Mouse (Mus musculus) forebrain, embryonic 13.5 days (tissue): Measurements from ENCODE around the gene Gm36079. TPM values are rescaled to one million over a fixed set of nuclear protein-coding genes. Genes with fewer than 3 reads are reported as not detected.
A peak's percentile ranks its signal among the peaks of the same experiment; 100 is the strongest.
"Not testable (repeated sequence)": the region's sequence is repeated elsewhere in the genome, so short reads cannot be mapped to it uniquely, and the experiment has no call there.

ENCODE experiments used
- ATAC-seq: fragments of 200-750 bp; cut with Nextera tagmentation; 2 replicates; pipeline ENCODE4 v1.8.0; 2017
- H3K27ac ChIP-seq: fragments of 300-500 bp; sonication (generic); 2 replicates; pipeline ENCODE4 v1.5.1; 2015; ENCODE audit warnings: inconsistent platforms, mild to moderate bottlenecking, moderate library complexity
- H3K27me3 ChIP-seq: fragments of 300-500 bp; sonication (generic); 2 replicates; pipeline ENCODE4 v1.6.1; 2015; ENCODE audit warnings: mild to moderate bottlenecking, inconsistent platforms
- H3K36me3 ChIP-seq: fragments of 300-500 bp; sonication (generic); 2 replicates; pipeline ENCODE4 v1.6.1; 2015; ENCODE audit warnings: mild to moderate bottlenecking, inconsistent platforms; ENCODE audit not compliant: poor library complexity, severe bottlenecking
- H3K4me1 ChIP-seq: fragments of 300-500 bp; sonication (generic); 2 replicates; pipeline ENCODE4 v1.6.1; 2015; ENCODE audit warnings: inconsistent platforms
- H3K4me2 ChIP-seq: fragments of 300-500 bp; sonication (generic); 2 replicates; pipeline ENCODE4 v1.6.1; 2015; ENCODE audit warnings: inconsistent platforms, mild to moderate bottlenecking, moderate library complexity
- H3K4me3 ChIP-seq: fragments of 300-500 bp; sonication (generic); 2 replicates; pipeline ENCODE4 v1.5.1; 2015; ENCODE audit warnings: mild to moderate bottlenecking, inconsistent platforms
- H3K9ac ChIP-seq: fragments of 300-500 bp; sonication (generic); 2 replicates; pipeline ENCODE4 v1.6.1; 2015; ENCODE audit warnings: mild to moderate bottlenecking, inconsistent platforms
- H3K9me3 ChIP-seq: fragments of 300-500 bp; sonication (generic); replicated peaks from 2 replicates; pipeline ENCODE4 v1.6.1; 2016; ENCODE audit warnings: inconsistent platforms
- WGBS: fragments of 180-500 bp; shearing (Covaris S2); methylation state at CpG from one replicate; pipeline ENCODE4 v1.1.7; 2015; 5-methylcytosine and 5-hydroxymethylcytosine counted together
- polyA plus RNA-seq: library from polyadenylated mRNA; unstranded; fragments of >200 nt; fragmentation: Nextera tagmentation; extraction: Ambion mirVana; gene quantifications from 2 replicates; pipeline ENCODE4 v1.2.1, GENCODE M21; 2015

Gene Gm36079
- not detected in 2 replicates for polyA plus RNA-seq

DNA sequence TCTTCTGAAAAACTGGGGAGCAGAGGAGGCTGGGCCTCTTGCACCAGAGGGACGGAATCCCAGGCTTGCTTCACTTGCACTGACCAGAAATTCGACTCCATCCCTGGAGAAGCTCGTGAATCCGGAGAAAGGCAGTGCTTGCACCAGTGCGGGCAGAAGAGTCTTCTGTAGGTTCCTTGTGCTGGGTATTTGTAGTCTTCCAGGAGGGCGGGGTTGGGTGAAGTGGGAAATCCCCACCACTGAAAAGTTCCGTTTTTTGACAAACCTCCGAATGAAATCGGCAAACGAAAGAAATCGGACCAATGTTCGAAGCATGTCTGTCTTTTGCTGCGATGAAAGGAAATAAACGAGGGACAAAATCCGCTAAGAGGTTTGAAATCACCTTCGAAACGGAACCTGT, at the start of gene Gm36079:
Gm36079 (minus strand) TSS at position 101 of the 400 bp plus-strand sequence.
- no CpG with 5 or more reads among the region's 17 CpGs for WGBS
- not testable (repeated sequence) for H3K9ac ChIP-seq, H3K4me3 ChIP-seq, ATAC-seq, H3K27ac ChIP-seq, H3K9me3 ChIP-seq, H3K4me1 ChIP-seq, H3K4me2 ChIP-seq, H3K36me3 ChIP-seq
- H3K27me3 ChIP-seq = peaks cover 21% of the 10 kb centered on the region

GRCm38 (mm10) chr13:120070878-120071277, 44.1 kb upstream of the Gm36079 start:
- not testable (repeated sequence) for H3K4me3 ChIP-seq, H3K4me2 ChIP-seq, H3K36me3 ChIP-seq, ATAC-seq, H3K9me3 ChIP-seq, H3K4me1 ChIP-seq, H3K27me3 ChIP-seq, H3K9ac ChIP-seq, H3K27ac ChIP-seq
- WGBS = no CpG with 5 or more reads among the region's 13 CpGs

DNA sequence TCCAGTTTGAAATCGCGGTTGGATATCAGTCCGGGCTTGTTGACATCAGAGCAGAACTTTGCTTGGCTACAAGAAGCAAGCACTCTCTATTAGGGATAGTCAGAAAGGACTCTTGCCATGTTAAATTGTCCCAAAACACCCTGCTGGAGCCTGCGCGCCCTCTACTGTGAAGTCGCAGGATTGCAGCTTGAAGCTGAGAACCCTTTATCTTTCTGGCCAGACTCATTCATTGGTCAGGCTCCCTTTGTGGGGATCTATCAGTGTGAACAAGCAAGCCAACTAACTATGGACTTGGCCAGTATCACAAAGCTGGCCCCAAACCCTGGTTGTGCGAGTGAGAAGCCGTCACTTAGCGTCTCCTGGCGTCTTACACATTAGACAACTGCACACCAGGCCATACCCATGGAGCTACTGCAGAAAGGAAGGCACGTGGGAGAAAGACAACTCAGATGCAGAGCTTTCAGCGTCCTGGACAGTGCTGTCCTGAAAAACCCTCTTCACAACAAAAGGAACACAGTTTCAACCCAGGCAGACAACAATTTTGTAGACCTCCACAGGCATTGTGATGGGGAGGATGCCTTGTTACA, 43.3 kb upstream of the Gm36079 start:
- not testable (repeated sequence) for H3K4me2 ChIP-seq, H3K9ac ChIP-seq, H3K27me3 ChIP-seq, ATAC-seq, H3K36me3 ChIP-seq, H3K27ac ChIP-seq, H3K4me3 ChIP-seq, H3K9me3 ChIP-seq, H3K4me1 ChIP-seq
- no CpG with 5 or more reads among the region's 12 CpGs for WGBS

- ATAC-seq = peak; percentile 81; the same call in 1 of the 2 replicates
- not testable (repeated sequence) for H3K27ac ChIP-seq, H3K4me1 ChIP-seq, H3K36me3 ChIP-seq, H3K9ac ChIP-seq, H3K27me3 ChIP-seq, H3K4me2 ChIP-seq, H3K9me3 ChIP-seq, H3K4me3 ChIP-seq
- WGBS = no CpG with 5 or more reads among the region's 22 CpGs
Measured at GRCm38 (mm10) chr13:120063439-120064089, 36.8 kb upstream of the Gm36079 start.

DNA sequence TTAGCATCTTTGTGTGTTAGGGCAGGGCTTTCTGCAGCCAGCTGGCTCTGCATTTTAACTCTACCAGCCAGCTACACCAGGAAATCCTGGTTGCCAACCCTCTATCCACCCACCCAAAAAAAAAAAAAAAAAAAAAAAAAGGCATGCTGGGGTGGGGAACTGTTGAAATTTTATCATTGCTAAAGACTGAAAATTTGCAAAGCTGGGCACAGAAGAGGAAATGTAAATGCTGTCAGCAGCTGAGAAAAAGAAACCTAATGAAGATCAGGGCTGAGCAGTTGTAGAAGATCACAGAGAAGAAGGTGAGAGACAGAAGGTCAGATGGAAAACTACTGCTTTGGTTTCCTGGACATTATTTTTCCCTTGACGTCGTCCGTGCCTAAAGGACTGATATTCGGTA, 36.1 kb upstream of the Gm36079 start:
- H3K4me3 ChIP-seq, H3K4me2 ChIP-seq, H3K27ac ChIP-seq, H3K4me1 ChIP-seq, H3K27me3 ChIP-seq, H3K36me3 ChIP-seq, H3K9me3 ChIP-seq, H3K9ac ChIP-seq, ATAC-seq: not testable (repeated sequence)
- WGBS = no CpG with 5 or more reads among the region's 4 CpGs

DNA sequence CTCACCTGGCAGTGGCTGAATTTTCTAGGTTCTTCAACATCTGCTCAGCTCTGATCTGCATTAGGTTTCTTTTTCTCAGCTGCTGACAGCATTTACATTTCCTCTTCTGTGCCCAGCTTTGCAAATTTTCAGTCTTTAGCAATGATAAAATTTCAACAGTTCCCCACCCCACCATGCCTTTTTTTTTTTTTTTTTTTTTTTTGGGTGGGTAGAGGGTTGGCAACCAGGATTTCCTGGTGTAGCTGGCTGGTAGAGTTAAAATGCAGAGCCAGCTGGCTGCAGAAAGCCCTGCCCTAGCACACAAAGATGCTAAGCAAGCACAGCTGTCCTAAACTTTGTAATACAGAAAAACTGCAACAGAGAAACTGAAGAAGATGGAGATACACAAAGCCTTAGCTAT, 25.3 kb upstream of the Gm36079 start, which contains the start of gene Gm21188:
Gm21188 (minus strand) TSS at position 110 of the 400 bp plus-strand sequence.
- H3K4me3 ChIP-seq, H3K27ac ChIP-seq, H3K4me2 ChIP-seq, H3K27me3 ChIP-seq, H3K9me3 ChIP-seq, H3K9ac ChIP-seq, ATAC-seq, H3K36me3 ChIP-seq, H3K4me1 ChIP-seq: not testable (repeated sequence)

- H3K9me3 ChIP-seq, H3K9ac ChIP-seq, ATAC-seq, H3K27ac ChIP-seq, H3K4me1 ChIP-seq, H3K4me3 ChIP-seq, H3K4me2 ChIP-seq, H3K27me3 ChIP-seq, H3K36me3 ChIP-seq: not testable (repeated sequence)
- WGBS = no CpG with 5 or more reads among the region's 5 CpGs
Measured at GRCm38 (mm10) chr13:120048608-120049007, 21.8 kb upstream of the Gm36079 start.

DNA sequence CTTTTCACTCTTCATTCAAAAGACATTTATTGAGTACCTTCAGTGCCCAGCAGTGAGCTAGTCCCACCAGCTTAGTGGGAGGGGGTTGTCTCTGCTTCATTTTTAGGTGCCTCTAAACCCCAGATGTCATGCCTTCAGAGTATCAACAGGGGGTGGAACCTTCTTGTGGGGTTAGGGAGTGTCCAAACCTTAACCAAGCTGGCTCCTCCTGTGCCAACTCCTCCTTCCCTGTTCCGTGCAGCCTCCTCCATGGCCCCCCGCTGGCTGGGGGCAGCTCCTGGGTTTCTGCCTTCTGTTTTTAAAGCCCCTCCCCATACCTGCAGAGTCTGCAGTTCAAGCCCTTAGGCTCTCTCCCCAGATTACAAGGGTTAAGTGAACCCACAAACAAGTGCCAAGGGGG, 21.4 kb upstream of the Gm36079 start:
- H3K4me2 ChIP-seq, H3K36me3 ChIP-seq, H3K27ac ChIP-seq, H3K4me3 ChIP-seq, H3K9ac ChIP-seq, H3K4me1 ChIP-seq, H3K27me3 ChIP-seq, ATAC-seq, H3K9me3 ChIP-seq: not testable (repeated sequence)
- no CpG with 5 or more reads among the region's 2 CpGs for WGBS

GRCm38 (mm10) chr13:120046422-120047209, 19.8 kb upstream of the Gm36079 start:
- not testable (repeated sequence) for H3K9me3 ChIP-seq, H3K4me3 ChIP-seq, ATAC-seq, H3K9ac ChIP-seq, H3K27me3 ChIP-seq, H3K27ac ChIP-seq, H3K4me1 ChIP-seq, H3K36me3 ChIP-seq, H3K4me2 ChIP-seq
- under 1% methylated on average over 11 of the region's 40 CpGs for WGBS

GRCm38 (mm10) chr13:120041145-120041544, 14.3 kb upstream of the Gm36079 start:
- H3K4me1 ChIP-seq, H3K9me3 ChIP-seq, H3K36me3 ChIP-seq, ATAC-seq, H3K4me3 ChIP-seq, H3K9ac ChIP-seq, H3K4me2 ChIP-seq, H3K27ac ChIP-seq: not testable (repeated sequence)
- peaks cover 20% of the 10 kb centered on the region for H3K27me3 ChIP-seq
- whole genome bisulfite sequencing = no CpG with 5 or more reads among the region's 1 CpGs

DNA sequence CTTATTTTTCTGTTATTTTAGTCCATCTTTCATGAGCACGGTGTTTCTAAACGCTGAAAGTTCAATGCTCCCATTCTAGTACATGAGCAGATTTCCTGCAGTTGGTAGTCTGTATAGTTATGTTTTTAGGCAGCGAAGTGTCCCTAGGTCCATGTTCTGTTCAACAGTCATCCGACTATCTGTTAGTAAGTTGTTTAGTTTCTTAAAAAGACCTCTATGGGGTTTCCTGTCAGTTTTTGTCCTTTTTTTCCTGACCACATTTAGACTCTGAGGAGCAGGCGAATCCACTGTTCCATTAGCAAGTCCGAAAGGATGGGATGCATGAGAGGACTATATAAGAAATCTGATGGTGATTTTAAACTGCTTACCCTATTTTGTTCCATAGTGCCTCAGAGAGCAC, 11.1 kb upstream of the Gm36079 start:
- H3K36me3 ChIP-seq, H3K9ac ChIP-seq, H3K27ac ChIP-seq, H3K4me3 ChIP-seq, H3K9me3 ChIP-seq, ATAC-seq, H3K4me2 ChIP-seq, H3K4me1 ChIP-seq: not testable (repeated sequence)
- peaks cover 29% of the 10 kb centered on the region for H3K27me3 ChIP-seq
- WGBS = 5% methylated on average over 6 of the region's 6 CpGs

GRCm38 (mm10) chr13:120036577-120037115, 9.8 kb upstream of the Gm36079 start:
- not testable (repeated sequence) for H3K27ac ChIP-seq, H3K9ac ChIP-seq, ATAC-seq, H3K9me3 ChIP-seq, H3K4me2 ChIP-seq, H3K36me3 ChIP-seq, H3K4me1 ChIP-seq, H3K4me3 ChIP-seq
- peaks cover 27% of the 10 kb centered on the region for H3K27me3 ChIP-seq
- WGBS = 1% methylated on average over 24 of the region's 25 CpGs
